Mouse (Mus musculus) kidney, postnatal 0 days (tissue): Measurements from ENCODE around the gene St6galnac4. TPM values are rescaled to one million over a fixed set of nuclear protein-coding genes. Genes with fewer than 3 reads are reported as not detected.

Experiments used
- ATAC-seq: fragments of 200-750 bp; cut with Nextera tagmentation; replicated peaks from 2 replicates; pipeline ENCODE4 v1.8.0; 2017; ENCODE audit warnings: low read depth, moderate number of reproducible peaks, moderate TSS enrichment, moderate library complexity; ENCODE audit not compliant: low FRiP score
- DNase-seq: peaks from one replicate; pipeline ENCODE4 v3.0.0-alpha.2; 2016; ENCODE audit warnings: low spot score
- H3K27ac ChIP-seq: fragments of 300-500 bp; sonication (generic); 2 replicates; pipeline ENCODE4 v1.5.1; 2014; ENCODE audit warnings: mild to moderate bottlenecking
- H3K27me3 ChIP-seq: fragments of 300-500 bp; sonication (generic); 2 replicates; pipeline ENCODE4 v1.6.1; 2014; ENCODE audit warnings: low read length, mixed read lengths; ENCODE audit not compliant: insufficient read depth
- H3K36me3 ChIP-seq: fragments of 300-500 bp; sonication (generic); 2 replicates; pipeline ENCODE4 v1.6.1; 2014; ENCODE audit warnings: low read length, mixed read lengths; ENCODE audit not compliant: insufficient read depth
- H3K4me1 ChIP-seq: fragments of 300-500 bp; sonication (generic); replicated peaks from 2 replicates; pipeline ENCODE4 v1.6.1; 2014; ENCODE audit warnings: antibody characterized with exemption, low read length, mixed read lengths; ENCODE audit not compliant: insufficient read depth
- H3K4me2 ChIP-seq: fragments of 300-500 bp; sonication (generic); 2 replicates; pipeline ENCODE4 v1.6.1; 2014; ENCODE audit warnings: mild to moderate bottlenecking, low read length, moderate library complexity, mixed read lengths
- H3K4me3 ChIP-seq: fragments of 300-500 bp; sonication (generic); replicated peaks from 2 replicates; pipeline ENCODE4 v1.5.1; 2014; ENCODE audit warnings: low read depth, low read length
- H3K9ac ChIP-seq: fragments of 300-500 bp; sonication (generic); 2 replicates; pipeline ENCODE4 v1.6.1; 2014; ENCODE audit warnings: low read depth, low read length
- H3K9me3 ChIP-seq: fragments of 300-500 bp; sonication (generic); replicated peaks from 2 replicates; pipeline ENCODE4 v1.6.1; 2016; ENCODE audit warnings: low read length, inconsistent platforms, mixed read lengths
- CTCF ChIP-seq: IDR thresholded peaks from 2 replicates; pipeline ENCODE4 v1.5.1; 2016; ENCODE audit warnings: antibody characterized with exemption, low read depth, mild to moderate bottlenecking, moderate library complexity
- WGBS: fragments of 180-500 bp; shearing (Covaris S2); extraction: QIAGEN DNeasy Blood & Tissue Kit; methylation state at CpG from one replicate; pipeline ENCODE4 v1.1.7; 2014; 5-methylcytosine and 5-hydroxymethylcytosine counted together
- polyA plus RNA-seq: library from polyadenylated mRNA; unstranded; fragments of >200 nt; fragmentation: Nextera tagmentation; extraction: Ambion mirVana; gene quantifications from 2 replicates; pipeline ENCODE4 v1.2.1, GENCODE M21; 2015

St6galnac4 gene
- polyA plus RNA-seq, 1 experiment from 2014 or later, result 15.8 TPM

DNA sequence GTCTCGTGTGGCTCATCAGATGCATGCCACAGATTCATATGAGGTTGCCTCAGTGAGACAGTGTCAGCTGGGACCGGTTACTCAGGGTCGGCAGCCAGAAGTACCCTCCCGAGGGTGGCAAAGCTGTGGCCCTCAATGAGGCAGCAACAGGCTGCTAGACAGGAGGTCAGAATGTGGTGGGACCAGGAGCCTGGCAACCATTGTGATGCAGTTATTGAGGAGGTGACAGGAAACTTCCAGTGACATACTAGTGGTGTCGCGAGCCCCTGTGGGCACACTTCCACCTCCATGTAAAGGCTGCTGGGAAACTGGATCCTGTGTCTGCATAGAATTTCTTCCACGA, 34.6 kb downstream of the St6galnac4 start, which contains the start of gene Ak1:
TSS of gene Ak1 (plus strand) at position 242 of the 343 bp plus-strand sequence.
- H3K4me3 ChIP-seq, result no peak within 1 kb of the TSS
- no peak within 1 kb of the TSS; the same call in 1 of the 2 replicates for H3K4me2 ChIP-seq
- H3K36me3 ChIP-seq, result no peaks in the 10 kb centered on the region
- no peaks in the 10 kb centered on the region for H3K9me3 ChIP-seq
- ATAC-seq (no peak), DNase-seq (no peak)
- no peak for TF ChIP-seq CTCF
- WGBS, result 13% methylated on average over 7 of the region's 7 CpGs
- H3K9ac ChIP-seq, result no peak within 1 kb of the TSS
- no peaks in the 10 kb centered on the region for H3K27me3 ChIP-seq
- H3K4me1 ChIP-seq, result peaks cover 40% of the 10 kb centered on the region
- H3K27ac ChIP-seq, result peak within 1 kb of the TSS; percentile 78

DNA sequence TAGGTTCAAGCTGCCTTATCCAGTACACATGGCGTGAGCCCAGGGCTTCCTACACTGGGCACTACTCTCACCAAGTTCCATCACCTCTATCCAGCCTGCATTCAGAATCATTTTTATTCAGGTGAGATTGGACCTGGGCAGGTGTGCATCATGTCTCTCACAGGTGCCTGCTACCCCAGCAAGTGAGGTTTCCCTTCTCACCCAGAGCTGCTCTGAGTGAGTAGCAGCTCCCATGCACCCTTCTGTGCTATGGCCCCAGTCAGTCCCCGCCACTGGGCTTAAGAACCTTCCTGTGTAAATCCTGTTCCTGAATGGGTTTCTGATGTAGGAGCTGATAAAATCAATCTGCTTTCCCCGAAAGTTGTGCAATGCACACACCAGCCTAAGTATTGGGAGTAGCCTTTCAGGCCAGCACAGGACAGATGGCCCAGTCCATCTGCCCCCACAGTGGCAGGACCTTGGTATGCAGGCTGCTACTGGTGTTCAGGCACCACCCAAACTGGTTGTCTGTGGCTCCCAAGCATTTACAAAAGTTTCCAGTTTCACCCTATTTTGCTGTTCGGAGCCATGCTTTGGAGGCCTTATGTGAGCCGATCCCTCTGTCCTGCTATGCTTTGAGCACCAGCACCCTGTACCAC, 37.3 kb downstream of the St6galnac4 start:
- H3K9me3 ChIP-seq, result no peaks in the 10 kb centered on the region
- TF ChIP-seq CTCF, result no peak
- H3K4me3 ChIP-seq, result no peak overlapping the region
- 0 out of 2 replicates have a peak overlapping the region, but pooled peaks have one; percentile 68 for H3K27ac ChIP-seq
- H3K36me3 ChIP-seq, result no peaks in the 10 kb centered on the region
- no peak overlapping the region for H3K9ac ChIP-seq
- no peaks in the 10 kb centered on the region for H3K27me3 ChIP-seq
- ATAC-seq (no peak), DNase-seq (no peak)
- 72% methylated on average over 5 of the region's 5 CpGs for WGBS
- H3K4me2 ChIP-seq, result no peak overlapping the region
- peaks cover 48% of the 10 kb centered on the region for H3K4me1 ChIP-seq

DNA sequence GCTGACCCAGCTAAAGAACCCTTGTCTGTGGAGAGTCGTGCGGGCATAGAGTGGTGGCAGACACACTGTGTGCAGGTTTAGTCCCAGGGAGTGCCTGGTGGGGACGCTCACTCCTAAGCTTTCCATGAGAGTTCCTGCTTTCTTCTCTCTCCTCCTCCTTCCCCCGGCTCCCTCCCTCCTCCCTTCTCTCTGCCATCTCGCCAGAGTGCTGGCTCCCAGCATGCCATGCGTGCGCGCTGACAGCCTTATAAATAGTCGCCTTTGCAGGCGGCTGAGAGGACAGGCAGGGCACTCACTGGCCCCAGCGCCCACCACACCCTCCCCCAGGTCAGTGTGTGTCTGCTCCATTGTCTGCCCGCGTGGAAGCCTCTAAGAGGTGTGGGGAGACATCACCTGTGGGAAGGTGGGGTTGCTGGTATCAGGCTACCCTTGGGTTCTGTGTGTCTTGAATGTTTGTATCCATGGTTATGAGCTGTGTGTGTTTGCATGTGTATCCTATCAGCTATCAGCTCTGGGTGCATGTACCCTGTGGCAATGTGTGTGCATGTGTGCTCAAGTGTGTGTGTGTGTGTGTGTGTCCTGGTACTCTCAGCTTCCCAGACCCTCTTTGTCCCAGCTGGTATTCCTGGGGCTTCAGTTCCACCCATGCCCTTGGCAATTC, 38.4 kb downstream of the St6galnac4 start:
- peak overlapping the region; percentile 41 for H3K4me2 ChIP-seq
- H3K36me3 ChIP-seq, result no peaks in the 10 kb centered on the region
- peak; percentile 79 for DNase-seq
- WGBS, result 6% methylated on average over 13 of the region's 13 CpGs
- no peak overlapping the region for H3K9ac ChIP-seq
- ATAC-seq, result 0 out of 2 replicates have a peak, but pooled peaks have one; percentile 7
- peaks cover 45% of the 10 kb centered on the region for H3K4me1 ChIP-seq
- H3K4me3 ChIP-seq, result no peak overlapping the region
- no peaks in the 10 kb centered on the region for H3K9me3 ChIP-seq
- 0 out of 2 replicates have a peak, but pooled peaks have one; percentile 12 for TF ChIP-seq CTCF
- H3K27me3 ChIP-seq, result no peaks in the 10 kb centered on the region
- H3K27ac ChIP-seq, result peak overlapping the region; percentile 68

DNA sequence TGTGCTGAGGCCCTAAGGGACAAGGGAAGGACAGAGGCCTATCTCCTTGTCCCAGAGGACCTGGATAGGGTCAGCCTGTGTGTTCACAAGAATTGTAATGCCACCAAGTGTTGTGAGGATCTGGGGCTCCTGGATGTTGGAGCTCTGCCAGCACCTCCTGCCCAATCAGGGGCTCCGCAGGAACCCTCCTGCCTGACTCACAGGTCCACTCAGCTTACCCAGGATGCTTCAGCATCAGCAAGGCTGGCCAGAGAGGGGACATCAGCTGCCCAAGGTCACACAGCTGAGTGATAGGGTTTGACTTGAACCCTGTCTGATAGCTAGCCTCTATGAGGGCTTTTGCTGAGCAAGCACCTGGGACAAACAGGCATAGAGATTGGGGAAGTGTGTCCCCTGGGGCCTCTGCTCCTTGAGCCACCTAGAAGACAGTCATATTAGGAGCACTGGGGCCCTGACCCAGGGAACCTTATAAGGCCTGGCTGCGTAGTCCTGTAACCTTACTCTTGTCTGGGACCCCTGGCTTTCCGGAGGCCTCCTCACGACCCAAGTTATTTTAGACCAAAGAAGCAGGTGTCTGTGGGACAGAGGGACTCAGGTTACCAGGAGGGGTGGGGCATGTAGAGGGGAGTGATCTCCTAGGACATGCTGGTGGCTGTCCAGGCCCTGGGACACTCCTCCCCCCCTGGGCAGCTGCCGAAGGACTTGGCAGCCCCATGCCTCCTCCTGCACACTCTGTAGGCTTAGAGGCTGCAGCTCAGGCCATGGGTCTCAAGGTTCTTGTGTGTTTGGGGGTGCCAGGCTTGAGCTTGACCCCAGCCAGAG, 39.2 kb downstream of the St6galnac4 start:
- WGBS, result 37% methylated on average over 5 of the region's 5 CpGs
- TF ChIP-seq CTCF, result no peak
- H3K4me2 ChIP-seq, result peak overlapping the region; percentile 41; the same call in 1 of the 2 replicates
- H3K4me3 ChIP-seq, result no peak overlapping the region
- H3K27ac ChIP-seq, result peak overlapping the region; percentile 68
- peaks cover 37% of the 10 kb centered on the region for H3K4me1 ChIP-seq
- no peak for DNase-seq
- H3K9me3 ChIP-seq, result no peaks in the 10 kb centered on the region
- ATAC-seq, result 0 out of 2 replicates have a peak, but pooled peaks have one; percentile 24
- H3K9ac ChIP-seq, result no peak overlapping the region
- no peaks in the 10 kb centered on the region for H3K36me3 ChIP-seq
- no peaks in the 10 kb centered on the region for H3K27me3 ChIP-seq

DNA sequence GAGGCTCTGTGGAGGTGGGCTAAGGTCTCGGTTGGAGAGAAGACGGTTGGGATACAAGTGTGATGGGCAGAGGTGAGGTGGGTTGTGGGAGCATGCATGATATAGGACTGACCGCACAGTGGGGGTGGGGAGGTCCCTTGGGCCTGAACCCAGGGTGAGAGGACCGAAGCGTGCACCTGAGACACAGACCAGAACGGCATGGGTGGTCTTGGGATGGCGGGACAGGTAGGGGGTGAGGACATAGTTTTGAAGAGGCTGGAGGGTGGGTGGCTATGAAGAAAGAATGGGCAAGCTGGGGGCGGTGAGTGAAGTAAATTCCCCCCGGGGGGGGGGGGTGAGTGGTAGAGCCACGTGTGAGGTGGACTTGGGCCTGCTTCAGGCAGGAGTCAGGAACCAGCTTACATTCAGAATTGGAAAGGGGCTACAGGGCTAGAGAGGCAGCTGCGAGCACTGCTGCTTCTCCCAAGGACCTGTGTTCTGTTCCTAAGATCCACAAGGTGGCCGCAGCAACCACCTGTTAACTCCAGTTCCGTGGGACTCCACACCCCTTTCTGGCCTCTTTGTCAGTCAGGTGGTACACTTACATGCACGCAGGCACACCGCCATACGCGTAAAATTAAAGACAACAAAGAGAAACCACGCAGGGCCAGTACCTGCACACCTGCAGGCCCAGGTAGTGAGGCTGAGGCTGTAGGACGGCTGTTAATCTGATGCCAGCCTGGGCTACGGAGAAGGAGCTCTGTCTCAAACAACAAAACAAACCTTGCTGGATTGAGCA, 40.6 kb downstream of the St6galnac4 start:
- H3K4me1 ChIP-seq, result peaks cover 29% of the 10 kb centered on the region
- no peak for TF ChIP-seq CTCF
- 66% methylated on average over 20 of the region's 20 CpGs for WGBS
- no peak for ATAC-seq
- no peak for DNase-seq
- H3K9me3 ChIP-seq, result no peaks in the 10 kb centered on the region
- no peak overlapping the region; the same call in 1 of the 2 replicates for H3K27ac ChIP-seq
- no peak overlapping the region for H3K9ac ChIP-seq
- no peaks in the 10 kb centered on the region for H3K36me3 ChIP-seq
- H3K4me2 ChIP-seq, result no peak overlapping the region; the same call in 1 of the 2 replicates
- H3K4me3 ChIP-seq, result no peak overlapping the region
- H3K27me3 ChIP-seq, result no peaks in the 10 kb centered on the region
